Mouse (Mus musculus): Measurements from ENCODE around the gene Gabbr2. TPM values are rescaled to one million over a fixed set of nuclear protein-coding genes. Genes with fewer than 3 reads are reported as not detected.

Gabbr2 gene
- polyA plus RNA-seq, 1 experiment from 2014 or later, result 0.11 TPM

- H3K27ac ChIP-seq (ENCODE audit: low read length), result no peak overlapping the region
Measured at GRCm38 (mm10) chr4:46794583-46794982, 197.1 kb downstream of the Gabbr2 start.

GRCm38 (mm10) chr4:46792280-46793026, 199.2 kb downstream of the Gabbr2 start:
- H3K36me3 ChIP-seq (ENCODE audit: insufficient read depth, low read length), result no peaks in the 10 kb centered on the region
- peaks cover 10% of the 10 kb centered on the region; the same call in 1 of the 2 replicates for H3K4me1 ChIP-seq (ENCODE audit: insufficient read depth, low read length)
- no peaks in the 10 kb centered on the region for H3K27me3 ChIP-seq (ENCODE audit: insufficient read depth, low read length)
- 76% methylated on average over 9 of the region's 9 CpGs for WGBS
- no peaks in the 10 kb centered on the region for H3K9me3 ChIP-seq (ENCODE audit: low read length)
- no peak overlapping the region for H3K4me3 ChIP-seq (ENCODE audit: low read length)
- no peak overlapping the region for H3K4me2 ChIP-seq (replicated peaks; ENCODE audit: low read depth, low read length)
- H3K27ac ChIP-seq (ENCODE audit: low read length), result no peak overlapping the region
- H3K9ac ChIP-seq (replicated peaks; ENCODE audit: low read length), result no peak overlapping the region
- no peak for ATAC-seq (ENCODE audit: low FRiP score, low TSS enrichment)

More at GRCm38 (mm10) chr4:46794583-46794982, 197.1 kb downstream of the Gabbr2 start:
- no peak for ATAC-seq (ENCODE audit: low FRiP score, low TSS enrichment)
- Histone ChIP-seq H3K27me3 (ENCODE audit: insufficient read depth, low read length) (no peaks in the 10 kb centered on the region), H3K9ac (replicated peaks; ENCODE audit: low read length) (no peak overlapping the region), H3K36me3 (ENCODE audit: insufficient read depth, low read length) (no peaks in the 10 kb centered on the region), H3K9me3 (ENCODE audit: low read length) (no peaks in the 10 kb centered on the region), H3K4me2 (replicated peaks; ENCODE audit: low read depth, low read length) (no peak overlapping the region), H3K4me1 (ENCODE audit: insufficient read depth, low read length) (peaks cover 10% of the 10 kb centered on the region; the same call in 1 of the 2 replicates), H3K4me3 (ENCODE audit: low read length) (no peak overlapping the region)
- WGBS, result 87% methylated on average over 7 of the region's 7 CpGs

GRCm38 (mm10) chr4:46791268-46791951, 200.3 kb downstream of the Gabbr2 start:
- H3K4me3 ChIP-seq (ENCODE audit: low read length), result no peak overlapping the region
- H3K4me1 ChIP-seq (ENCODE audit: insufficient read depth, low read length), result peaks cover 10% of the 10 kb centered on the region; the same call in 1 of the 2 replicates
- no peaks in the 10 kb centered on the region for H3K36me3 ChIP-seq (ENCODE audit: insufficient read depth, low read length)
- no peak overlapping the region for H3K27ac ChIP-seq (ENCODE audit: low read length)
- no peak overlapping the region for H3K9ac ChIP-seq (replicated peaks; ENCODE audit: low read length)
- ATAC-seq (ENCODE audit: low FRiP score, low TSS enrichment), result peak; percentile 7; the same call in 1 of the 2 replicates
- H3K4me2 ChIP-seq (replicated peaks; ENCODE audit: low read depth, low read length), result no peak overlapping the region
- no peaks in the 10 kb centered on the region for H3K9me3 ChIP-seq (ENCODE audit: low read length)
- H3K27me3 ChIP-seq (ENCODE audit: insufficient read depth, low read length), result no peaks in the 10 kb centered on the region
- WGBS, result 46% methylated on average over 14 of the region's 14 CpGs

- peak; percentile 84 for ATAC-seq (ENCODE audit: low FRiP score, low TSS enrichment)
- whole genome bisulfite sequencing, result 15% methylated on average over 9 of the region's 9 CpGs
Measured at GRCm38 (mm10) chr4:46790609-46791267, 200.9 kb downstream of the Gabbr2 start.

GRCm38 (mm10) chr4:46784430-46785049, 207.1 kb downstream of the Gabbr2 start:
- H3K4me3 ChIP-seq (ENCODE audit: low read length), result no peak overlapping the region
- H3K9me3 ChIP-seq (ENCODE audit: low read length), result no peaks in the 10 kb centered on the region; the same call in 1 of the 2 replicates
- no peaks in the 10 kb centered on the region for H3K4me1 ChIP-seq (ENCODE audit: insufficient read depth, low read length)
- ATAC-seq (ENCODE audit: low FRiP score, low TSS enrichment), result no peak
- H3K27me3 ChIP-seq (ENCODE audit: insufficient read depth, low read length), result no peaks in the 10 kb centered on the region
- no peak overlapping the region for H3K4me2 ChIP-seq (replicated peaks; ENCODE audit: low read depth, low read length)
- H3K9ac ChIP-seq (replicated peaks; ENCODE audit: low read length), result no peak overlapping the region
- no peaks in the 10 kb centered on the region for H3K36me3 ChIP-seq (ENCODE audit: insufficient read depth, low read length)
- no peak overlapping the region for H3K27ac ChIP-seq (ENCODE audit: low read length)
- WGBS, result 88% methylated on average over 14 of the region's 14 CpGs

More at GRCm38 (mm10) chr4:46790609-46791267, 200.9 kb downstream of the Gabbr2 start:
- no peaks in the 10 kb centered on the region for H3K9me3 ChIP-seq (ENCODE audit: low read length)
- no peaks in the 10 kb centered on the region for H3K36me3 ChIP-seq (ENCODE audit: insufficient read depth, low read length)
- H3K4me2 ChIP-seq (replicated peaks; ENCODE audit: low read depth, low read length), result no peak overlapping the region
- H3K9ac ChIP-seq (replicated peaks; ENCODE audit: low read length), result no peak overlapping the region
- H3K4me3 ChIP-seq (ENCODE audit: low read length), result no peak overlapping the region
- H3K27me3 ChIP-seq (ENCODE audit: insufficient read depth, low read length), result no peaks in the 10 kb centered on the region
- H3K4me1 ChIP-seq (ENCODE audit: insufficient read depth, low read length), result peaks cover 10% of the 10 kb centered on the region; the same call in 1 of the 2 replicates
- 0 out of 2 replicates have a peak overlapping the region, but pooled peaks have one; percentile 25 for H3K27ac ChIP-seq (ENCODE audit: low read length)

GRCm38 (mm10) chr4:46781109-46781508, 210.6 kb downstream of the Gabbr2 start:
- no peak overlapping the region for H3K4me3 ChIP-seq (ENCODE audit: low read length)
- no peak overlapping the region for H3K9ac ChIP-seq (replicated peaks; ENCODE audit: low read length)
- H3K27ac ChIP-seq (ENCODE audit: low read length), result no peak overlapping the region
- no peaks in the 10 kb centered on the region for H3K4me1 ChIP-seq (ENCODE audit: insufficient read depth, low read length)
- no peaks in the 10 kb centered on the region for H3K36me3 ChIP-seq (ENCODE audit: insufficient read depth, low read length)
- no peaks in the 10 kb centered on the region for H3K27me3 ChIP-seq (ENCODE audit: insufficient read depth, low read length)
- H3K4me2 ChIP-seq (replicated peaks; ENCODE audit: low read depth, low read length), result no peak overlapping the region
- WGBS, result 64% methylated on average over 6 of the region's 6 CpGs
- no peaks in the 10 kb centered on the region; the same call in 1 of the 2 replicates for H3K9me3 ChIP-seq (ENCODE audit: low read length)
- no peak for ATAC-seq (ENCODE audit: low FRiP score, low TSS enrichment)

- H3K4me3 ChIP-seq (ENCODE audit: low read length), result no peak overlapping the region
- 67% methylated on average over 5 of the region's 5 CpGs for WGBS
- H3K27ac ChIP-seq (ENCODE audit: low read length), result no peak overlapping the region
- no peak for ATAC-seq (ENCODE audit: low FRiP score, low TSS enrichment)
- no peaks in the 10 kb centered on the region for H3K9me3 ChIP-seq (ENCODE audit: low read length)
- H3K36me3 ChIP-seq (ENCODE audit: insufficient read depth, low read length), result no peaks in the 10 kb centered on the region
- no peaks in the 10 kb centered on the region for H3K4me1 ChIP-seq (ENCODE audit: insufficient read depth, low read length)
- no peak overlapping the region for H3K4me2 ChIP-seq (replicated peaks; ENCODE audit: low read depth, low read length)
- H3K9ac ChIP-seq (replicated peaks; ENCODE audit: low read length), result no peak overlapping the region
- H3K27me3 ChIP-seq (ENCODE audit: insufficient read depth, low read length), result no peaks in the 10 kb centered on the region
Measured at GRCm38 (mm10) chr4:46775959-46776358, 215.7 kb downstream of the Gabbr2 start.

- H3K27ac ChIP-seq (ENCODE audit: low read length), result no peak overlapping the region
- H3K4me1 ChIP-seq (ENCODE audit: insufficient read depth, low read length), result no peaks in the 10 kb centered on the region
- 10% methylated on average over 14 of the region's 14 CpGs for WGBS
- no peak overlapping the region for H3K9ac ChIP-seq (replicated peaks; ENCODE audit: low read length)
- no peak overlapping the region for H3K4me3 ChIP-seq (ENCODE audit: low read length)
- no peak for ATAC-seq (ENCODE audit: low FRiP score, low TSS enrichment)
- no peak overlapping the region for H3K4me2 ChIP-seq (replicated peaks; ENCODE audit: low read depth, low read length)
- H3K9me3 ChIP-seq (ENCODE audit: low read length), result no peaks in the 10 kb centered on the region
- no peaks in the 10 kb centered on the region for H3K27me3 ChIP-seq (ENCODE audit: insufficient read depth, low read length)
- no peaks in the 10 kb centered on the region for H3K36me3 ChIP-seq (ENCODE audit: insufficient read depth, low read length)
Measured at GRCm38 (mm10) chr4:46774652-46775051, 217.0 kb downstream of the Gabbr2 start.

- 95% methylated on average over 3 of the region's 3 CpGs for WGBS
- H3K27me3 ChIP-seq (ENCODE audit: insufficient read depth, low read length), result no peaks in the 10 kb centered on the region
- H3K4me1 ChIP-seq (ENCODE audit: insufficient read depth, low read length), result no peaks in the 10 kb centered on the region
- no peaks in the 10 kb centered on the region for H3K9me3 ChIP-seq (ENCODE audit: low read length)
- no peak overlapping the region for H3K9ac ChIP-seq (replicated peaks; ENCODE audit: low read length)
- no peaks in the 10 kb centered on the region for H3K36me3 ChIP-seq (ENCODE audit: insufficient read depth, low read length)
- no peak overlapping the region for H3K27ac ChIP-seq (ENCODE audit: low read length)
- H3K4me2 ChIP-seq (replicated peaks; ENCODE audit: low read depth, low read length), result no peak overlapping the region
- ATAC-seq (ENCODE audit: low FRiP score, low TSS enrichment), result no peak
- H3K4me3 ChIP-seq (ENCODE audit: low read length), result no peak overlapping the region
Measured at GRCm38 (mm10) chr4:46773243-46773642, 218.4 kb downstream of the Gabbr2 start.
